Mouse (Mus musculus): ENCODE results near the gene Il11ra1.
"Not testable (repeated sequence)": the region's sequence is repeated elsewhere in the genome, so short reads cannot be mapped to it uniquely, and the experiment has no call there.

The Il11ra1 gene

DNA sequence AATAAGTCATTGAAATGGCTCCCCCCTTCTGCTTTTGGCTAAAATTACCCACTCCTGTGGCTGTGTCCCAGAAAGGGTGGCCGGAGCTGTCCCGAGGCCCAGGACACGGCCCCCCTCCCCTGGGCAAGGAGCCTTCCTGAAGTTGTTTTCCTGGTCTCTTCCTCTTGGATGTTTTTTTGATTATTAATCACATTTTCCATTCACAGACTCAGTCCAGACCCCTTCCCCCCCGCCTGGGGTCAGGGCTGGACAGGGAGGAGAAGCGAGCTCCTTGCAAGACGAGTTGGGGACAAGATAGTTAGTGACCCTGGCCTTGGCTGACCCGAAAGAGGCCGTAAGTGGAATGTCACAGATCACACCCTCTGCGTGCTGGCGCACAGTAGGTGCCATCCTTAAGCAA is at the start of gene Il11ra1:
Gene Il11ra1, plus strand, starts transcription at position 207 of the 400 bp plus-strand sequence.
- not testable (repeated sequence) for DNase-seq (ENCODE audit: low spot score in 2 of 2)

DNA sequence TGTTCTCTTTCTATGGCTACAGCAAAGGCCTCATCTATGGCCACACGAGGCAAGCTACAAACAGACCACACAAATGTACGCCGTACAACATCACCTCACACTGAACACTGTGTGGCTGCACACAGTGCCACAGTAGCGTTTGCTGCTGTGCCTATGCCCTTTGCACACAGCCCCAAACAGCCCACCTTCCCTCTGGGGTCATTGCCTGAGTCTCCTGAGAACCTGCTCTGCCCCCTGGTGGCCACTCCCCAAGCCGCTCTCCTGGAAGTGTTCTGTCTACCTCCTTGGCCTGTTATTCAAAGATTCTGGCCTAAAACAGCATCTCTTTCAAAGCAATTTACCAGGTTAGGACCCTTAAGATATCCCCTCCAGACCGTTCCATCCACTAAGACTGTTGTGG is 46.5 kb upstream of the Il11ra1 start:
- peak in 1 of 2 experiments; percentile 66 for DNase-seq (ENCODE audit: low spot score in 2 of 2)

DNA sequence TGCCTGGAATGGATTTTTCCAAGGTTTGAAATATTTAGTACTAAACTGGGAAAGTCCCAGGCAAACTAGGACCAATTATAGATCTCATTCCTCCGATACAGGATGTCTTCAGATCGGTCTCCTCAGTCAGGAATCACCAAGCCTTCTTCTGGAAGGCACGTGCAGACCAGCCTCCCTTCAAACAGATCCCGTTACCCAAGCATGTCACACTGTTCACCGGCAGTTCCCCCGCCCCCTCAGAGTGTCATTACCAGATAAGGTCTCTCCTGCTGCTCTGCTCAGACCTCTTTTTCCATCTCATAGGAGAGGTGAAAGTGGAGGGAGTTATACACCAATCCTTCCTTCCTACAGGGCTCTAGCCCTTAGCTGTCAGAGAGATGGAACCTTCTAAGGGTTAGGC is 46.1 kb upstream of the Il11ra1 start:
- no peak for DNase-seq (ENCODE audit: low spot score in 2 of 2)

DNA sequence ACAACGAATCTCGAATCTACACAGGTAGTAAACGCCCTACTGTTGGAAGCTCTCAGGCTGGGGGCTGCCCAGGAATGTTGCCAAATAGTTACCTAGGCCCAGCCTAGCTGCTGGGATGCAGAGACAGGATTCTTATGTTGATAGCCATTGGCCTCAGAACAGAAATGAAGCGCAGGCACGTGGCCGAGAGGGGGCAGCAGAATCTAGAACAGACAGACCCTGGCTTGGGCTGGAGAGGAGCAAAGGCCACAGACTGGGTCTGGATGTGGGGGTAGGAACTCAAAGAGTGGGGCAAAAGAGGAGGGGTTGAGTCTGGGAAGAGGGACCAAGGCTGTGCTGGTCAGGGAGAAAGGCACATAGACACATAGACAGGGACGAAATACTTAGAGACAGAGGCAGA is 45.6 kb upstream of the Il11ra1 start:
- DNase-seq (ENCODE audit: low spot score in 2 of 2), result no peak

DNA sequence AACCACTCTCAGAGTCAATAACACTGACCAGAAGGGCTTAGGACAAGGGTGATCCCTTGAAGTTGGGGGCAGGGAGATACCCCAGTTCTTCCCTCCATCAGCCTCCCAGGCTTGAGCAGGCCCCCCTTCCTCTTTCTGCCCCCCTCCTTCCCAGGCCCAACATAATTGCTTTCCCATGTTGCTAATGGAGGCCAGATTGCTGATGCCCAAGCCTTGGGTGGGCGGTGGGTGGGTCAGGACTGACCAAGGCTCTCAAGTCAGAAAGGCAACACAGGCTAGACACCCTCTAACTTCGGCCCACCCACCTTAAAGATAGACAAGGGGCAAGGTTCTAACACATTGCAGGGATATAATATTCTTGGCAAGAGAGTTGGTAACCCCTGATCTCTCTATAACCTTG is 44.3 kb upstream of the Il11ra1 start:
- DNase-seq (ENCODE audit: low spot score in 2 of 2), result no peak

DNA sequence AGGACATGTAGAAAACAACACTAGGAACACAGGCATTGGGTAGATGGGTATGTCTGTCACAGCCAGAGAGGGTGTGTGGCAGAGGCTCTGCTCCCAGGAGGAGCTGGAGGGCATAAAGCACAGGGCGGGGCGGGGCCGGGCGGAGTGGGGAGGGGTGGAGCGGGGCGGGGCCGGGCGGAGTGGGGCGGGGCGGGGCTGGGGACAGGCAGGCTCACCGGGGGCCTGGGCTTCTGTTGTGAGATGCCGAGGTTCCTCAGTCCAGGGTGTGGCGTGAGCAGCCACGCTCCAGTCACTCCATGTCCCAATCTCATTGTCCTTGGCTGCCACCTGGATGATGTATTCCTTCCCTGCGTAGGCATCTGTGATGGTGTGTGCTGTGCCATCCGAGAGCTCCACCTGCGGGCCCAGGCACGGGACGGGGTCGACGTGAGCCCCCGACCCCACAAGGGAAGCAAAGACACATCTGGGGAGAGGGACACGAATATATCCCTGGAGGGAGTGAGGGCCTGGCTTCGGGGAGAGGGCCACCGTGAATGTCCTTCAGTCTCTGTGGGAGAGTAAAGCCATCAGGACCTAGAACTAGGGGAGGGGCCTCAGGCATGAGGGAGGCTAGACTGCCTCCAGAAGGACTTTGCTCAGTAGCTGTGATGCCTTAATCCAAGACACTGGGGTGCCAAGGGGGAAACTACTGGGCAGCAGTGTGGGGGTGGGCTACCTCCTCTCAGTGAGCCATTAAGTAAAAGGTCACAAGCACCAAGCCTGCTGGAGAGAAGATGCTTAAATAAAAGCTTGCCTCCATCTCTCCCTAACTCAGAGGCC is 41.0 kb upstream of the Il11ra1 start:
- DNase-seq (ENCODE audit: low spot score in 2 of 2), result no peak

DNA sequence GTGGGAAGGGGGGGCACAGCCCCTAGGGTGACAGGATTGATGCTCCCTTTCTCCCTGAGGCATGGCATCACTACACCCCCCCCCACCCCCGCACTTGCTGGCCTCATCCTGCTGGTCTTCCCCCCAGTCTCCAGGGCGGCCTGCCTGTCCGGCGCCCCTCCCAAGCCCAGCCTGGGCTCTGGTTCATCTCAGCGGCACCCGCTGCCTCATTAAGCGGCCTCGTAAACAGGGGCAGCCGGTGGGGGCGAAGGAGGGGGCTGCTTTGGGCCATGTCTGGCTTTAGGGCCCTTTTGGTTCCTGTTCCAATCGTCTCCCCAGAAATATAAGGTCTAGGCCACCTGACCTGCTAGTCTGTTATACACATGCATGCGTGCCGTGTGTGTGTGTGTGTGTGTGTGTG is 40.2 kb upstream of the Il11ra1 start:
- DNase-seq (ENCODE audit: low spot score in 2 of 2), result no peak

DNA sequence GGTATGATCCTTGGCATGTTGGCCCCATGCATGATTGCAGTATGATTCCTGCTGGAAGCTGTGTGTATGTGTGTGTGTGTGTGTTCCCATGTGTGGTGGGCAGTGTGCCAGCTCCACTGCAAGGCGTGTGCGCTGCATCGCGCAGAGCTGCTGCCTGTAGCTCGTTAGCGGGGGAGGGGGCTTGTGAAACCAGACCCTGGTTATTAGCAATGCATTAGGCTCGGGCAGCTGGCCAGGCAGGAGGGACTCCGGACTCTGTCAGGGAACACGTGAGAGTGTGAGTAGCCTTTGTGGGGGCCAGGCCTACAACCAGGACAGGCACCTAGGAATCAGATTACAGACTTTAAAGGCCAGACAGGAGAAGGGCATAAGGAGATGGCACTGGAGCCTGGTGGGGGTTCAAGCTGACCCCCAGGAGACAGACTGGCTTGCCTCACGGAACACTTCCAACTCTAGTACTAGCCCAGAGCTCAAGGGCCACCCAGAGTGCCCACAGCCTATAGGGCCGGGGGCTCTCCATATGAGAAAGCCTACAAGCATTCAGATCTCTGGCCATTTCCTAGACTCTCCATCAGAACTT is 38.8 kb upstream of the Il11ra1 start:
- DNase-seq (ENCODE audit: low spot score in 2 of 2), result no peak

DNA sequence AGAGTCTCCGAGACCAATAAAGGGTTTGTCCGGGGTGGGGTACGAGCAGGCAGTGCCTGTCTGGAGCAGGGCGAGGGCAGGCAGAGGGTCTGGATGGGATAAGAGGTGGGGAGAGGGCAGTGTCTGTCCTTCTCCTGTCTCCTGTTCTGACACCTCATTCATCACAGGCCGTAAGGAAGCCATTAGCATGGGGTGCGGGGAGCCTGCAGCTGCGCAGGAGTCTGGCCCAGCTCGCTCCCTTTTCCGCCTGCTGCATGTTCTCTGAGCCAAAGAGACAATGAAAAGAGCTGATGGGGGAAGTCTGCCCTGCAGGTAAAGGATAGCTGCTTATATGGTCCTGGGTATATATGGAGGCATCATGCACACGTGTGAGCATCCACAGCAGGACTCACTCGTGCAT is 37.1 kb upstream of the Il11ra1 start:
- DNase-seq (ENCODE audit: low spot score in 2 of 2), result no peak

DNA sequence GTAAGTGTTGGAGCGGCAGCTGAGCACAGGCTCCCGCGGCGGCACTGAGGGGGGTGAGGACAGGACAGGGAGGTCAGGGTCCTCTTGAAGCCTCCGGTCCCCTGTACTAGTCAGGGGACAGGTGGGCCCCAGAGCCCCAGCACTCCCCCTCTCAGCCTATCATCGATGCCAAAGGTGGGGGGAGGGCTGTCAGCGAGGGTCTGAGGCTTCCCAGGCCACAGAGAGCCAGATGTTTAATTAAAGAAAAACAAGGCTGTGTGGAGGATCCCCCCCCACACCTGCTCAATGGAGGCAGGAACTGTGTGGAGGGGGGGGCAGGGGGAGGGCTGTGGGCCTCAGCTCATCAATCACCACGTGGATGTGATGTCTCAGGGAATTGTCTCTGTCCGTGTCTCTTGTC is 36.2 kb upstream of the Il11ra1 start:
- no peak for DNase-seq (ENCODE audit: low spot score in 2 of 2)

DNA sequence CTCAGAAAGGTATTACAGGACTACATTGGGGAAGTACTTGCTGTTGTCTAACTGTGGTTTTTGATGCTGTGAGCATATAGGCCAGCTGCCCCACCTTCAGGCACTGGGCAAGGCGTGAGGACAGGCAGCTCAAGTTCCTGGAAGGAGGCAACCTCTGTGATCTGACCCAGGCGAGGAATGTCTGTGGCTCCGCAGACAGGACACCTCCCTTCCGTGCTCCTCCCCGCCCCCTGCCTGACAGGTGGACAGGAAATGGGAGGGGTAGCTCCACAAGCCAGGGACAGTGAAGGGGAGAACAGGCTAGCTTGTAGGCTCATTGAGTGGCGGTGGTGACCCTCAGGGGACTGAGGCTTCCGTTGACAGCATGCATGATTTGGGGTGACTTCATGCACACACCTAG is 35.3 kb upstream of the Il11ra1 start:
- no peak for DNase-seq (ENCODE audit: low spot score in 2 of 2)

DNA sequence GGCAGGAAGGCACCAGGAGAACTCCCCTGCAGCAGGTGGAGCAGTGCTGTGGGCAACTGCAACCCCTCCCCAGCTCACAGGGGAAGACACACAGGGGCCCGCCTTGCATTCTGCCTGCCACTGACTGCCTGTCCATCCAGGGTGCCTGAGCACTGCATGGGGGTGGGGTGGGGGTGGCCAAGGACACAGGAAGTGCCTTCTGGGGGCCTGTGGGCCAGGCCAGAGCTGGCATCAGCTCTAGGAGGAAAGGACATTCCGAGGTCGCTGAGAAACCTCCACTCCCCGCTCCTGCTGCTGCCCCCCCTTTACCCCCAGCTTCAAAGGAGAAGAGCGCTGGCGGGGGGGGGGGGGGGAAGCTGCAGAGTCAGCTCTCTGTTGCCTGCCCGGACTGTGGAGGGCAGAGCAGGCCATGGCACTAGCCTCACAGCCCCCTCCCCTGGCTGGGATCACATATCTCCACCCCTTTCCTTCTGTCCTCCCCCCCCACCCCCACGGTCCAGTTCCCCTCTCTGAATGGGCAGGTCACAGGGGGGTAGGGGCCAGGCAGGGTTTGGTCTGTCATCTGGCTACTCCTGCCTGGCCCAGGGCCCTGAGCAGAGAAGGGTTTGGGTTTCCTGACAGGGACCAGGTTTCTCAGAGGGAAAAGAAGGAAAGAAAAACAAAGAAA is 34.6 kb upstream of the Il11ra1 start:
- DNase-seq (ENCODE audit: low spot score in 2 of 2), result no peak

DNA sequence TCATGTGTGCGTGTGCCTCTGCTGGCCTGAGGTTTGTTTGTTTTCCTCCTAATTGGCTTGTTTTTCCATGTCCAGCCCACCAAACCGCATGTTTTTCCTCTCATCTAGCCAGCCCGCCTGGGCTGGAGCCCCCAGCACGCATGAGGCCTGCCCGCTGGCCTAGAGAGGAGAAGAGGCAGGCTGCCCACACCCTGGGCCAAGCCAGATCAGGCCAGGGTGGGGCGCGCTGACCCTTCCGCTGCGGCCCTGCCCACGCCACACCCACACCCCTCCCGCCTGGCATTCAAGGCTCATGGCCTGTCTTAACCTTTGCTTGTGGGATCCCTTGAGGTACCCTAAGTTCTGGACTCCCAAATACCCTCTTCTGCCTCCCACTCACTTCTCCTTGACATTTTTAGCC is 33.1 kb upstream of the Il11ra1 start:
- no peak for DNase-seq (ENCODE audit: low spot score in 2 of 2)

DNA sequence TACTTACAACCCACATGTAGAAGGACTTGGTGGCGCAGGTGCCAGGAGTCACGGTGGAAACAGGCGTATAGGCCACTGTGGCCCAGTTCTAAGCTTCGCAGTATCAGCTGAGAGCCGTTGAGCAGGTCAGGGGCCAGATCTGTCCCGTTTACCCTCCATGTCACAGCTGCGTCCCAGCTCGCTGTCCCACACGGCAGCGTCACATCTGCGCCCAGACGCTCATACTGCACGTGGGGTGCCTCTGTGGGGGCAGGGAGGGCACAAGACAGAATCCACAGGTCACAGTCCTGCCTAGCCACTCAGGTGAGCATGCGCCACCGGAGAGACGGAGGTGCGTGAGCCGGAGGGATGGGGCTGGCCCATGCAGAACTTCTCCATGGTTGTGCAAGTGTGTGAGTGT is 29.0 kb upstream of the Il11ra1 start:
- no peak for DNase-seq (ENCODE audit: low spot score in 2 of 2)

DNA sequence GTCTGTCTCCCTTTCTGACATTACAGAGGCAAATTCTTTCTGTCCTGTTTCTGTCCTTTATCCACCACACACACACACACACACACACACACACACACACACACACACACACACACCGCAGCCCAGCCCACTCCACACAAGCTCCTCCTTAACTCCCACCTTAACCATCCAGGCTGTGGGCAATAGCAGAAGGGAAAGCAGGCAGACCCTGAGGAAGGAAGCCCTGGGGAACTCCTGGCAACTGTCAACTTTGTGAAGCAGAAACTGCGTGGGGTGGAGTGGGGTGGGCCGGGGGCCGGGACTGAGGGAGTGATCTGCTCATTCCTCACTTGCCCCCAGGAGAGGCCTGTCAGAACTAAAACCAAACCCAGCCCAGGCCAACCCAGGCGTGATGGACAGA is 28.3 kb upstream of the Il11ra1 start:
- DNase-seq (ENCODE audit: low spot score in 2 of 2), result no peak

DNA sequence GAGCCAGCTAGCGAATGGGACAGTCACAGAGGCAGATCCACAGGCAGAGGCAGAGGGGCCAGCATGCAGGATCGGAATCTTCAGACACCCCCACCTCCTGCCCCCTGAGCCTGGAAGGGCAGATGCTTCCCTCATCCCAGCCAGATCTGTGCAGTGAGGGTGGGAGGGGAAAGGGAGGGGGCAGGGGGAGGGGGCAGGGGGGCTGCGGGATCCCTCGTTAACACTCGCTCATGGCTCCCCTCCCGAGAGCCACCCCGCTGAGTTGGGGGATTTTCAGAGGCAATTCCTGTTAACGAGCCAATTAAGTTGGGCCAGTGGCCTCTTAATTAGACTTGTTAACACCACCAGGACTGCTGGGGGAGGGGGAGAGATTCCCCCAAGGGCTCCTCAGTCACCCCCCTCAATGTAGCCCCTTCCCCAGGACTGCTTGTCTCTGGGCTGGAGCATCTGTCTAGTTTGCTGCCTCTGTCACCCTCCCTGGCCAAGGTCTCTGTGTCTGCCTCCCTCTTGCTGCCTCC is 27.8 kb upstream of the Il11ra1 start:
- no peak for DNase-seq (ENCODE audit: low spot score in 2 of 2)

DNA sequence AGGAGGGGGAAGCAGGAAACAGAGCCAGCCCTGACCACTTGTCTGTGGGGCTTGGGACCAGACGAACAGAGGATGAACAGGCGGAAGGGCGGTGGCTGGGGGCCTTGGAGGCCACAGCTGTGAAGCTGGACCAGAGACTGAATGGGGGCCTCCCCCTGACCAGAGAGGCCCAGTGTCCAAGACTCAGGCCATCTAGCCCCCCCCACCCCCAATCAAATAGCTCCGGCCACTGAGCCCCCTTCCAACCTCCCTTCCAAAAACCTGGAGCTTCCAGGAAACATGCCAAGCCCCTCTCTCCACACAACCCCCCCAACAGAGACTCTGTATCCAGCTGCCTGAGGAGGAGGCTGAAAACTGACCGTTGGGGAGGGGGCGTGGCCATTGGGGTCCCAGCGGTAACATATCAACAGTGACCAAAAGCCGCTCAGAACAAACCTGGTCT is 27.2 kb upstream of the Il11ra1 start:
- no peak for DNase-seq (ENCODE audit: low spot score in 2 of 2)

DNA sequence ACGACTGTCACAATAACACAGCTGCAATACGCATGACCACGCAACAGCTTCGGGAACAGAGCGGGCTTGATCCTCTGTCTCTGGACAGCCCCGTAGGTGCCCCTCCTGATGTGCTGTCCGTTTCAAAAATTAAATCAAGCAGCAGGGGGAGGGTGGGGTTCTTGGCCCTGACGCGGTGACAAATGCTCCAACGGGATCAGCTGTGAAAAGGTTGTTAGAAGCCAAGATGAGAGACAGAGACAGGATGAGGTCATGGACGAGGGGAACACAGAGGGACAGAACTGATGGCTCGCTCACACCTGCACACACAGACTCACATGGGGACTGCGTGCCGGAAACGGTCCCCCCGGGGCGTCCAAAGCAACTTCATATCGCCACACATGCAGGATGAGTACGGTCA is 26.6 kb upstream of the Il11ra1 start:
- DNase-seq (ENCODE audit: low spot score in 2 of 2), result no peak

DNA sequence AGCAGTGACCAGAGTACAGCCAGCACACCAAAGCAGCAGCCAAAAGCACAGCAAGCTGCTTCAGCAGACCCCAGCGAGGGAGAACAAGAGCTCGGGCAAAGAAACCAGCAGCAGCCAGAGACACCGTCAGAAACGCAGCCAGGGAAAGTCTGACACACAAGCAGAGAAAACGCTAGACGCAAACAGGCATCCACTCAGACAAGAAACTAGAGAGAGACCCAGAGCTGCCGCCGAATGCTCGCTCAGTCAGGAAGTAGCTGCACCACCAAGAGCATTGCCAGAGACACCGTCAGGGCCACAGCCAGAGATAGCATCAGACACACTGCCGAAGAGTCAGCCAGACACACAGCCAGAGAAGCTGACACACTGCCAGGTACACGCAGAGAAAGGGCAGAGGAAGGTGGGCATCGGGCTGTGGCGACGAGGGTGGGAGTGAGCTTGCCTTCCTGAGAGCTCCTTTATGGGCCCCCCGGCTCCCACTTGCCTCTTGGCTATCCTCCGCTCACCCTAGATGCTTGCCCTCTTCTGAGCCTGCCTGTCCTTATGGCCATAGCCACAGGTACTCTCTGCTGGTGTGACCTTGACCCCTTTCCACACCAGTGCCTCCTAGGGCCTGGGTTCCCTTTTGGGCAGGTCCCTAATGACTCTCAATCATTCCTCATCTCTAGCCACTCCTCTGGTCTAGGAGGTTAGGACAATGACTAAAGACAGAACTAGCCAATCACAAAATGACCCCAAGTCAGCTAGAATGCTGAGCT is 23.4 kb upstream of the Il11ra1 start:
- DNase-seq (ENCODE audit: low spot score in 2 of 2), result no peak

DNA sequence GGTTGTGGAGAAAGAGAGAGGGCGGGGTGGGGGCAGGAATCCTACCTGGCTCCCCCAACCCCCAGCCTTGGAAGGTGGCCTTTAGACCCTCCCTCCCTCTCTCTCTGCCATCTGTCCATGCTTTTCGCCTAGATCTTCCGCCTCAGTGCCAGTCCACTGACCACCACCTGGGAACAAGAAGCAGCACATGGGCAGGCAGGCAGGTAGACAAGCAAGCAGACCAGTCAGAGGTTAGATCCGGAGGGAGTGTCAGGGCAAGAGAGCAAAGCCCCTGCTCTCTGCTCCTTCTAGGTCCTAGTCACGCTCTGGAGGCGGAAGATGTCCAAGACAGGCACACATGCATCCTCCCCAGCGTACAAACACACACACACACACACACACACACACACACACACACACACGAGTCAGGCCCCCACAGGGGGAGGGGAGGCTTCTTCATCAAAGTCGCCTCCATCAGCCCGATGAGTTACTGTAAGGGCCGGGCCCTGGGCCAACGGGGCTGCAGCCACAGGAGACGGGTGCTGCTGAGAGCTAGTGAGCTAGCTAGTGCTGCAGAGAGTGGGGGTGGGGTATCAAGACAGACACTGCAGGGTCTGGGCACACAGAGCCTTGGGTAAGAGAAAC is 22.7 kb upstream of the Il11ra1 start:
- no peak for DNase-seq (ENCODE audit: low spot score in 2 of 2)

DNA sequence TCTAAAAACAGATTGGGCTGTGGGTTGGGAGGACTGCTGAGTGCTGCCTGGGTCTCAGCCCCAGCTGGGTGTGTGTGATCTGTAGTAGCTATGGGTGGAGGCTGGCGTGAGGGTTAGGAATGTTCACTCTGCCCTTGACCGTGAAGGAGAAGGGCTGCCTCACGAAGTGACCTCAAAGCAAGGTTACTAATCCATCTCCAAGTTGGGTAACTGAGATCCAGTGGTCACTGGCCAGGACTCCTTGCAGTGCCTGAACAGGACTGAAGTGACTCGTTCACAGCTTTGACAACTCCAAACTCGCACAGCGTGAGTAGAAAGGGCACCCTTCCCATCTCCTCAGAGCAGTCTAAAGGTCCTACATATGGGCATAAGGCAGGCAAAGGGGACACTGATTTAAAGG is 20.9 kb upstream of the Il11ra1 start:
- DNase-seq (ENCODE audit: low spot score in 2 of 2), result no peak

DNA sequence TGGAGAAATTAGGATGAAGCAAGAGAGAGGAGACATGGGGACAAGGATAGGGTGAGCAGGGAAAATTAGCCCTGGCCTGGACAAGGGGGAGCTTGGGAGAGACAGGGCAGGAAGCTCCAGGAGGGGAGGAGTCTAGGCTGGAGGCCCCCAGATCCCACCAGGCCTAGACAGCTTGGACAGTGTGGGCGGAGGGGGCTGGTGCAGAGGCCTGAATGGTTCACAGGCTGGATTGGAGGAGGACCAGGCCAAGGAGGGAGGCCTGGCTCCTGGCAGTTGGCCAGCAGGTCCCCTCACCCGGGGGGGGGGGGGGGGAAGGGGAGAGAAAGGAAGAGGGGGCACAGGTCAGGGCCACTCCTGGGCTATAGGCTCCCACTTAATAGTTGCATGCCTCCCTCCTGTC is 20.5 kb upstream of the Il11ra1 start:
- DNase-seq (ENCODE audit: low spot score in 2 of 2), result no peak

Data from urinary bladder, adult 18-20 months (tissue).